Mouse (Mus musculus): ENCODE data around the gene Pcgf3. TPM values are rescaled to one million over a fixed set of nuclear protein-coding genes. Genes with fewer than 3 reads are reported as not detected.

Gene Pcgf3
- 10 to 100 TPM; 29.9 to 31.3 TPM for total RNA-seq (2021)
- long read RNA-seq, experiment 1, full-length matches to known transcripts = 6 of 10 reads
- long read RNA-seq, experiment 1, partial matches to known transcripts = 0 of 10 reads
- long read RNA-seq, experiment 1, other reads (novel, unspliced or antisense) = 4 of 10 reads
- long read RNA-seq, experiment 2, full-length matches to known transcripts = 1 of 4 reads
- long read RNA-seq, experiment 2, partial matches to known transcripts = 0 of 4 reads
- long read RNA-seq, experiment 2, other reads (novel, unspliced or antisense) = 3 of 4 reads

DNA sequence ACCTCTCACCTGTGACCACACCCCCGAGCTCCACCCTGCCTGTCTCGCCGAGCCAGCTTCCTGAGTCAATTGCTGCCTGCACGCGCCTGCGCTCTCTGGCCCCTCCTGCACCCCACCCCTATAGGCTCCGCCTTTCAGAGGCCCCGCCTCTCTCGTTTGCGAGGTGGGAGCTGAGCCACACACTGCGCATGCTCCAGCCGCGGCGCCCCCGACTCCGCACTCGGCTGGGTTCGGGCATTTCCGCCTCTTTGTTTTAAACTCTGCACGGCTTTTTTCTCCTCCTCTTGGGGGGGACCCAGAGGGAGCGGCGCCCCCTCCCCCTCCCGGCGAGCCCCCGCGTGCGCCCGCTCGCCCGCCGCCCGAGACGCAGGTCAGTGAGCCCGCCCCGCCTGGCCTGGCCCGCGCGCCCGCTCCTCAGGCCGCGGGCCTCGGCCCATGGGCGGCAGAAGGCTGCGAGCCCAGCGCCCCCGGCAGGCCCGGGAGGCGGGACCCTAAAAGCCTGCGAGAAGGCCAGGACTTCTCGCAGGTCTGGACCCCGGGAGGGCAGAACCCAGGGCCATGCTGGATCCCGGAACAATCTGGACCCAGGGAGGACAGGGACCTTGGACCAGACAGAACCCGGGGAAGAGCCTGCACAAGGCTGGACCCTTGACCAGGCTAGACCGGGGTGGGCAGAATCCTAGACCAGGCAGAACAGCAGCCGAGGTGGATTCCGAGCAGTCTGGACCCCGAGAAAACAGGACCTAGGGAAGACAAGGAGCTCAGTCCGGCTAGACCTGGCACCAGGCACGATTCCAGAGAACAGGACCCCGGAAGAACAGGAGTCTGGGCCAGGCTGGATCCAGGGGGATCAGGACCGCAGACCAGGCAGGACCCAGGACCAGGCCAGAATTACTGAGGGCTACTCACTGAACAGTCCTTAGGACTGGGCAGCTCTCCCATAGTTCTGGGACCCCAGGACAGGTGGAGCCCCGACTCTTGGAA lies at the start of gene Pcgf3:
Pcgf3 (plus strand) TSS at position 151 of the 984 bp plus-strand sequence.
- peak; percentile 98 to 99 for DNase-seq

DNA sequence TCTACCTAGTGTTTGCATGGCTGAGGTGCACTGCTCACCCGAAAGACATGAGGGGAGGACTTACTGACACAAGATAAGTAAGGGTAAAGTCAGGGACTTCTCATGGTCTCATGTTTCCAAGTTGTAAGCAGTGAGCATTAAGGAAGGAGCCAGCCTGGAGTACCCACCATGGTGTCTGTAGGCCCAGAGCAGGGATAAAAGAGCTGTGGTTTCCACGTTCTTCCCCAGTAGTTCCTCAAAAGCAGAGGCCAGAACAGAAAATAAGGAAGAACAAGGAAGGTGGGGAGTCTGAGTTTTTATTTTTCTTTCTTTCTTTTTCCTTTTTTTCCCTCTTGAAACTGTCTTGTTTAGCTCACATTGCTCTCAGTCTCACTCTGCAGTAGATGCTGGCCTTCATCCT lies 46.3 kb upstream of the Pcgf3 start:
- DNase-seq = no peak

DNA sequence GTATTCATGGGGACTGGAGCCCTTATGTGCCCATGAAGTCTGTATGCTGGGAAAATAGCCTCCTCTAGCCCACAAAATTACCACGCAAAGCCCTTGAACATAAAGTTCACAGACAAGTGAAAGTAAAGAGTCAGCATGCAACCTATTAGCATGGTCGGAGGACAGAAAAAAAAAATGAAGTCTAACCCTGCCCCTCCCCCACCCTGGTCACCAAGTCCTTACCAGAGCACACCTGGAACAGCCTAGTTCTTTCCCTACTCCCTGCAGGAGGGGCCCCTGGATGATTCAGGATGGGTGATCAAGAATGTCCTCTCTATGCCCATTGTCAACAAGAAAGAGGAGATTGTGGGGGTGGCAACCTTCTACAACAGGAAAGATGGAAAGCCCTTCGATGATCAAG lies 38.3 kb upstream of the Pcgf3 start:
- DNase-seq = no peak

DNA sequence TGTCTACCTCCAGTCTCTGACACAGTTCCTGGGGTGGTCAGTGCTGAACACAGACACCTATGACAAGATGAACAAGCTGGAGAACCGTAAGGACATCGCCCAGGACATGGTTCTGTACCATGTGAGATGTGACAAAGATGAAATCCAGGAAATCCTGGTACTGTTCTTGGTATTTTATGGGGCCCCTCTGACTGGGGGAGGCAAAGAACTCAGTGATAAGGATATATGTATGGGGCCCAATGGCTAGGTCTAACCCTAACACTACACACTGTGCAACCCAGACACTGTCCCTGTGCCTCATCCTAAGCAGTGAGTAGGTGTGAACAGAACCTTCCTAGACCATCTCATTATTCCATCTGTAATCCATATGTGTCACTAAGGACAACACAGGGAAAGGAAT lies 37.6 kb upstream of the Pcgf3 start:
- no peak for DNase-seq

DNA sequence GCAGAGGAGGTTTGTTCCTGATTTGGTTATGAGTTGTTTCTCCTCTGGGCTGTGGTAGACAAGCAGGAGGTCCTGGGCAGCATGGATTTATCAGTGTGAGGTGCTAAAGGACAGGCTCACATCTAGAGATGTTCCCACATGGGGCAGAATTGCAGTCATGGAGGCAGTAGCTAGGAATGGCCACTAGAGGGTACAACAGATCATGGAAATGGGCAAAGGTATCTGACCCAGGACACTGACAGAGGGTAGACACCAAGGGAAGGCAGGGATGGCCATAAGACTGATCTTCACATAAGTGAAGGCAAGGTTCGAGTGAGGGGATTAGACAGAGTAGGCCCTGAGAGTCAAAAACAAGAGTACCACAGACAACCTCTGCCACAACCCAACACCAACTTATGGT lies 33.8 kb upstream of the Pcgf3 start:
- DNase-seq = peak; percentile 48 to 71

DNA sequence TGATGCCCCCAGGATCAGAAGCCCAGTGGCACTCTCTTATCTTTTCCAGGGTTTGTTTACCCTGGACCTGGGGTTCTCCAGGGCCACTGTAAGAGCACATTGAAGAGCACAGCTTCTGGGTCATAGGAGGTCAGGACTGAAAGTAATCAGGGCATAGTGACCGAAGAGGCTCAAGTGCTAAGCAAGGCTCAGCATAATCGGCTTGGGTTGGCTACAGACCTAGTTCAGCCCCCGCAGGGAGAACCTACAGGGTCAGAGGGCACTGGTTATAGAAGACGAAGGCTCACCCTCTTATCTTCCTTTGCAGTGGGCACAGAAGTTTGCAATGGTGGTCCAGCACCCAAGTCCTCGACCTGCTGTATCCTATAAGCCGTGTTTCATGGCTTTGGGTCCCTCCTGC lies 29.8 kb upstream of the Pcgf3 start:
- DNase-seq = no peak

DNA sequence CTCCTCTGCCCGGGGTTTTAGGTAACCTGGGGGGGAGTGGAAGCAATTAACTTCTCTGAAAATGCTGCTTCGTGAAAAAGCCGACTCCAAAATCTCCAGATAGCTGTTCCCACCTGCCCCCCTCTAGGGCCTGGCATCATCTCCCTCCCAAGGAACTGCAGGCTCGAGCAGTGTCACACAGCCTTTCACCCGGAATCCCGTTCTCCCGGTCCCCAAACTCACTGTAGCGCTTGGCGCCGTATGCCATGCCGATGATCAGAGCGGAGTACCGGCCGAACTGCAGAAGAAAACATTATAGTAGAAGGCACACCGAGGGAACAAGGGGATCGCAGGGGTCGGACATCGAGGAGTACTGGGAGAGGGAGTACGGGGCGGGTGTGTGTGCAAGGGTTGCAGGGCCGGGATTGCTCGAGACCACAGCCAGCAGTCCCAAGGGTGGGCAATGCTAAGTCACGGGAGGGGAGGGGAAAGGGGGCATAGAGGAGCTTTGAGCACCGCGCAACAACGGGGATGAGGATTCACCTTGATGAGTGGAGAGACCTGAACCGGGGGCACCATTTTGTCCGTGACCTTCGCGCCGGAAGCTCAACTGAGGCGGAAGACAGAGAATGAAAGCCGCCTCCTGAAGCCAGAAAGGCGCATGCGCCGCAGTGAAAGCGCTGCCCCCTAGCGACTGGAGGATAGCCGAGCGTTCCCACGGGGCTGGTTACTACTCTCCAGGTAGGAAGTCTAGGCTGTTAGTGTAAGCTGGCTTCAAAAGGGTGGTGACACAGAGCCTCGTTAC lies 27.0 kb upstream of the Pcgf3 start, which contains the start of gene Atp5k:
Atp5k (minus strand) TSS at position 645 of the 784 bp plus-strand sequence.
- DNase-seq = peak; percentile 94 to 97

DNA sequence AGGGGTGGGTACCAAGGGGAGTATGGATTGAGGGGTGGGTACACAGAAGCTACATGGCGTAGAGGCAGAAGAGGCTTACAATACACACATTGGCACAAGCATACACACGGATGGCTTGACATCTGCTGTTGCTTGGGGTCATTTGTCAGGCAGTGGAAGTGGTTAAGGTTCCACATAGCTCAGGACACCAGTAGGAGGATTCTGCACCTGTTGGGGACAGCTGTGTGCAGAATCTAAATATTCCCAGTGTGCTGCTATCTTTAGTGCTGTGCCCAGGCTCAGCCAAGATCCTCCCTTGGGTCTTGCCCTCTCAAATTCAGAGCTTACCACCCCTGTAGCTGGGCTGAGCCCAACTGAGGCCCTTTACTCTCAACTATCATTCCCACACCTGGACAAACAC lies 24.9 kb upstream of the Pcgf3 start:
- no peak for DNase-seq

DNA sequence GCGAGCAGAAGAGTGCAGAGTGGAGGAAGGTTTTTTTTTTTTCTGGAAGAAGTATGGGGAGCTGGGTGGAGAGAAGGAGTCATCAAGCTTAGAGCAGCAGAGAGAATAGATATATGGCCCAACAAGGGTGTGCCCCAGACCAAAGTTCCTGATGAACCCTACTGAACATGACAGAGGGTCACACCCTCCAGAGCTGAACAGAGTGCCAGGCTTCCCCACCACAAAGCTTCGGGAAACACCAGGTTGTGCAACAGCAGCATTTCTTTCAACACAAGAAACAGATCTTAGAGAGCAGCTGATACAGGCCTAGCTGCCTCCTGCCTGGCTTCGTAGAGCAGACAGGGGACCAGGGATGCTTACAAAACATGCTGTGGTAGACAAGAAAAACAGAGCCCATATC lies 14.1 kb upstream of the Pcgf3 start:
- peak in 1 of 2 experiments; percentile 32 for DNase-seq

DNA sequence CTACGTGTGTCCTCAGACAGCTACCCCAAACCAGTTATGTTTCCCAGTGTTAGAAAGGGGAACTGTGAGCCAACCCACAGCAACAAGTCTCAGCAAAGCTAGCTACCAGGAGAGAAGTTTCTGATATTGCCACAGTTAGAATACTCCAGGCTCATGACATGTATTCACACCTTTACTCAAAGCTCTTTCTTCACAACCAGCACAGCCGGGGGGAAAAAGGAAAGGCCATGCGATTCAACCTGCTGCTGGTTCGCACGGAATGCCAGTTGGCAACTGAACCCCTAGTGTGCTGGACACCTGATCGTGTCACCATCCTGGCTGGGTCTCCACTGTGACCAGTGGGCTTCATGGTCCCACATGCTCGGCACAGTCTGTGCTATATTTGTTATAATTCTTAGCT lies 13.2 kb upstream of the Pcgf3 start:
- DNase-seq = no peak

DNA sequence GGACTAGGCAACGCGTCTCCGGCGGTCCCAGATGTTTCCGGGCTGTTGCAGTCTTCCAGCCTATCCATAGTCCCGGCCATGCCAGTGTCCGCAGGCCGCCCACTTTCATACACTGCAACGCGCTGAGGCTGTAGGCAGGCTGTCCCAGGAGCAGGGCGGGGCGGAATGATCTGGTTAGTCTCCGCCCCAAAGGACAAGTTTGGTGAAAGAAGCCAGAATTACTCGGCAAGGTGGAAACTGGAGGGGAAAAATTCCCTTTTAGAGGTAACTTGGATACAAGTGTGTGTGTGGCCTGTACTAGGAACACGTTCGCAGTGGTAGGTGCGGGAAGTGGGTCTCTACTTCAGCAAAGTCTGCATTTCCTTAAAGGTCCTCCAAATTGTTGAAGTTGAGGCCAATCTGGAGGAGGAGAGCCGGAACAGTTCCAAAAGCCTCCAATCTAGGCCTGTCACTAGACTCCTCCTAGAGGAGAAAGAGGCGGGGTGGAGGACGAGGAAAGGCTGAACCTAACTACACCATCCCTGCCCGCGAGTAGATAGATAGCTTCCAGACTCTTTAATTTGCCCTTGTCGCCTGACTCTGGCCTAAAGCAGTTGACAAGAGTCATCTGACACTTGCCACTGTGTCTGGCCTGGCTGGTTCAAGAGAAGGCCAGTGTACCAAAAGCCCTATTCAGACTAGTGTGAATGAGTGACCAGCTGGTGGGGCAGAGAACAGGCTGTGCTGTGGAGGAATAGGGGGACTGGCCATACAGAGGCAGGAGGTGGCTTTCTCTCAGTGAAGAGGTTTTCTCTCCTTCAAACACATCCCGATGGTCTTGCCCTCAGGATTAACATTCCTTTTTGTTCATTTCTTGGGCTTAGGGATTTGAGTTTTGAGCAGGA lies 12.0 kb upstream of the Pcgf3 start, which contains the start of gene Mfsd7a:
Mfsd7a (minus strand) TSS at position 107 of the 884 bp plus-strand sequence.
- DNase-seq = peak; percentile 88 to 89

DNA sequence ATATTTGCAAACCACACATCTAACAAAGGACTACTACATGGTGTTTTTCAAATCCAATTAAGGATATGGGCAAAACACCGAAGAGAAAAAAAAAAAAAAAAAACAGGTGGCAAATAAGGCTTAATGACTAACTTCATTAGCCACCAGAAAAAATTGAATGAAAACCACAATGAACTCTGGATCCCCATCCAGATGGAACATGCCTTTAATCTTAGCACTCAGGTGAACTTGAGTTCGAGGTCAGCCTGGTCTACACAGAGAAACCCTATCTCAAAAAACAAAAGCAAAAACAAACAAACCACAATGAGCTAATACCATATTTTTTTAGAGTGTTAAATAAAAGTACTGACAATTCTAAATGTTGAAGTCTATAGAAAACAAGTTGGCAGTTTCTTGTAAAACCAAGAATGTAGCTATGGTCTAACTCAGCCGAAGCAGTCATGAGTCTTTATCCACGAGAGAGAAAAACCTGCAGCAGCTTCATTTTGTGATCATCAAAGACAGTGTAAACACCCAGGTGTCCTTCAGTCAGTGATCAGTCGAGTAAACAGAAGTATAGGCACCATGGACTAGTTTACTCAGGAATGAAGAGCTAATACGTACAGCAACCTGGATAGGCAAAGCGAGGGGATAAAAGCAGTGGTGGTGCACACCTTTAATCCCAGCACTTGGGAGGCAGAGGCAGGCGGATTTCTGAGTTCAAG lies 10.0 kb upstream of the Pcgf3 start:
- no peak for DNase-seq

DNA sequence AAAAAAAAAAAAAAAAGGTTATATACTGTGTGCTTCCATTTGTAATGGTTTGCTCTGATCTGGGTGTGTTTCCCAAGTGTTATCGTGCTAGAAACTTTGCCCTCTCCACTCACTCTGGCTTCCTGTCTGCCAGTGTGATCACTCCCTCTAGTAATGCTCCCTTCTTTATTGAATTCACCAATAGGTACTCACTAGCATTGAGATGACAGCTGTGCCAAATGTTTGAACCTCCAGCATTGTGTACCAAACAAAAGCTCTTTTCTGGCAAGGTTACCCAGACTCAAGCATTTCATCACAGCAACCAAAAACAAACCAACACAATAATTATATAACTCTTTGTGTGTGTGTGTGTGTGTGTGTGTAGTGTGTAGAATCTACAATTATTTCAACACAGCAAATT lies 9.4 kb upstream of the Pcgf3 start:
- DNase-seq = no peak

DNA sequence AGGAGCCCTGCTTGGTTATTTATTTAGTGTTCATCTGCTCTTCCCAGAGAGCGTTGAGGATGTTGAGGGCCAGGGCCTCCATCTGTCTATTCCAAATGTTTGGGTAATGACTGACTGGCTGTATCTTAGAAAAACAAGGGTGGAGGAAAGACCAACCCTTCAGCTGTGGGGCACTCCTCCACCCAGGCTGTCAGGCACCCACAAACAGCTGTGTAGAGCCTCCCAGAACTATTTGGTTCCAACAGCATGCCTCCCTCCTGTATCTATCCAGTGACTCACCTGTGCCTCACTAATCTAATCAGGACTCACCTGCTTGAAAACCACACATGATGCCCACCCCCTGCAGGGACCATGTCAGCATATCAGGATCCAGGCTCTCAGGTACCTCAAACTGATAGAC lies 8.6 kb upstream of the Pcgf3 start:
- no peak for DNase-seq

DNA sequence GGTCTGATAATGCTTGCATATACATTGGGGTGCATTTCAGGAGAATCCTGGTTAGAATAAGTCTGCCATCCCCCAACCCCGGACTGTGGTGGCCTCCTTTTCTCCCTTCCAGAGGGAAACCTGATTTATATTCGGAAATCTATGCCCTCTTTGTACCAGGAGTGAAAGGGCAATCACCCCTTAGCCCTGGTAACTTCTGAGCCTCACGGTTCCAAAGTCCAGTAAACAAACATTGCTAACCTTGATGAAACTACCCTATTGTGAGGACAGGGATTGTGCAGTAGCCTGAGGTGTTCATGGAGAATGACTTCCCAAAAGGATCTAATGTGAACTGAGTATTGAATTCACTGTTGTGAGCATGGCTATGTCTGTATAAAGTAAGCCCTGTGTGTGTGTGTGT lies 6.9 kb upstream of the Pcgf3 start:
- no peak for DNase-seq

DNA sequence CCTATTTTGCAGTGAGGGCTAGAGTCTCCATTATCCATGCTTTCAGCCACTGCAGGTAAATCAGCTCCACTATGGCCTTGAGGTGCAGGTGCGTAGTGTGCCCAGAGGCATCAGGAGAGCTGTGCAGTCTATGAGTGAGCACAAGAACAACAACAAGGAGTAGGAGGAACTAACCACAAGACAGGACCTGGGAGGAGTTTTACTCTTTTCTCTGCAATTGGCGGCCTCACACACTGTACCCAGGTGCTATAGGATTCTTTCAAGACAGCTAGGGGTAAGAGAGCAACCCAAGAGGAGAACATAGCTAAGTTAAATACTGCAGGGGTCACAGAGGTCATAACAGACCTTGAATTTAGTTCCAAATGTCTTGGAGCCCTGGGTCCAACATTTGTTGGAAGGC lies 2.3 kb upstream of the Pcgf3 start:
- DNase-seq = no peak

DNA sequence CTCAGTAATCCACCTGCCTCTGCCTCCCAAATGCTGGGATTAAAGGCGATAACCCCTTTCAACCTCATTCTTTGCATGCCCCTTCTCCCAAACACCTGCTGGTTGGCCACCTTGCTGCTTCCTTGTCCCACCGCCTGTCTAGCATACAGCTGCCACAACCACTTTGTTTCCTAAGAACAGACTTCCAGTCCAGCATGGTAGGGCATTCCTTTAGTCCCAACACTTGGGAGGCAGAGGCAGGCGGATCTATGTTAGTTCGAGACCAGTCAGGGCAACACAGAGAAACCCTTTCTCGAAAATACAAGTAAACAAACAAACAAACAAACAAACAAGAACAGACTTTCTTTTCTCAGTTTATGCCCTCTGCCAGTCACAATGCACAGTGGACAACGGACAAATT lies 571 bp upstream of the Pcgf3 start:
- DNase-seq = no peak

DNA sequence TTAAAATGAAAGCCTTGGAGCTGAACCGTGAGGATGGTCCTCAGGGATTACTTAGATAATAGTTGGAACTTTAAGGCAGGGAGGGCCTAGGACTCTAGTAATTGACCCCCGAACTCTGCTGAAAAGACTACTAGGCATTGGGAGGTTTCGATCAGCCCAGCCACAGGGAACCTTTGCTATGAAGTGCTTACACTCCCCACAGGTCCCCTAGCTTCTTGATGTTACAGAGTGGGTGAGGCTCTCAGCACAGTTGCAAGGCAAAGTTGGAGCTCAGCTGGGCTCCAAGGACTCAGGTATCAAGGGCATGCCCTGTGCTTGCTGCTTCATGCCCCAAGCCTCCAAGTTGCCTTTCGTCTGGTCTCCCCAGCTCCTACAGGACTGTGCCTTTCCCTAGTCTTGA lies 1.4 kb downstream of the Pcgf3 start:
- DNase-seq = peak in 1 of 2 experiments; percentile 13

DNA sequence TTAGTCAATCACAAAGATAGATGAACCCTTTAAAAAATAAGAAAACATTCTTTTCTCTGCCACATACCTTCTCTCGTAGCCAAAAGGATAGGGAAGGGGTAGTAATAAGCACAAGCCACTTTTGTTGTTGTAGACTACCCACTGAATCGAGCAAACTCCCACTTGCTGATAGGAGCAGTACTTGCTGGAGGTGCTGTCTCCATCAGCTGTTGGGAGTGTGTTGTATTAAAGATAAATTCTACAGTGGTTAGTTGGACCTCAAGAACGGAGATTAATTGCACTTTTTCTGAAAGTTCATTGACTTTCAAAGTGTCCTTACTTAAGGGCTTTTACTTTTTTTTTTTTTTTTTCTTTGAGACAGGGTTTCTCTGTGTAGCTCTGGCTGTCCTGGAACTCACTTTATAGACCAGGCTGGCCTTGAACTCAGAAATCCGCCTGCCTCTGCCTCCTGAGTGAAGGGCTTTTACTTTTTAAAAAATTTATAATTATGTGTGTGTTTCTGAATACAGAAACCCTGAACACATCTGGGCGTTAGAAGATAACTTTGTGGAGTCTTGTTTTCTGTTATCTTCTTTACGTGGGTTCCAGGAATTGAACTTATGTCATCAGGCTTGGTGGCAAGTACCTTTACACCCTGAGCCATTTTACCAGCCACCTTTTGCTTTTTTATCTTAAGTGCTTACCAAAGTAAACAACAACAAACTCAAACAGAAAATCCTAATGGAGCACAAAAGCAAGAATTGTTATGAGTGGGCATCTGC lies 4.3 kb downstream of the Pcgf3 start:
- DNase-seq = no peak

DNA sequence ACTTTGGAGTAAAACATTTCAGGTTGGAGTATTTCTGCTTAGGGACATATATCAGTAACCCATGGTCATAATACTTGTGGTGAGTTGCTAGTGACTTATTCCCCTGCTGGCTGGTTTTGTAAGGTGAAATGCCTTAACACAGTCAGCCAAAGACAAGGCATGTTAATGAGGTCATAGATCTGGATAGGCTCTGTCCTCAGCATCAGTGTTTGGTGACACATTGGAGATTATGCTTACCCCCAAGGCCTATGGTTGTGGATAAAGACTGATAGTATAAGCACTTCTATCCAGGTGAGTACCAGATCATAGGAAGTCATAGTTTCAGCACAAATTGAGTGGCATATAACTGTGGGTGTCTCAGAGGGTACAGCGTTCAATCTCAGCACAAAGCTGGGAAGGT lies 5.6 kb downstream of the Pcgf3 start:
- no peak for DNase-seq
